Mouse (Mus musculus) kidney, adult 2 months (tissue): Measurements from ENCODE around the gene Scin. TPM values are rescaled to one million over a fixed set of nuclear protein-coding genes. Genes with fewer than 3 reads are reported as not detected.
A peak's percentile ranks its signal among the peaks of the same experiment; 100 is the strongest.

Experiments
- DNase-seq: peaks from one replicate; pipeline ENCODE4 v3.0.0; 2021
- H3K27ac ChIP-seq: fragments of 200-500 bp; 2 replicates; pipeline ENCODE4 v1.5.1; 2012; ENCODE audit warnings: low read depth, low read length, control low read depth, inconsistent platforms; ENCODE audit not compliant: insufficient read depth
- H3K27me3 ChIP-seq: fragments of 200-500 bp; replicated peaks from 2 replicates; pipeline ENCODE4 v1.6.1; 2012; ENCODE audit warnings: mild to moderate bottlenecking, moderate library complexity, low read length, inconsistent platforms; ENCODE audit not compliant: control insufficient read depth, insufficient read depth
- H3K36me3 ChIP-seq: fragments of 200-500 bp; 2 replicates; pipeline ENCODE4 v1.6.1; 2012; ENCODE audit warnings: mild to moderate bottlenecking, moderate library complexity, low read length, inconsistent platforms; ENCODE audit not compliant: control insufficient read depth, insufficient read depth
- H3K4me1 ChIP-seq: fragments of 200-500 bp; 2 replicates; pipeline ENCODE4 v1.6.1; 2011; ENCODE audit warnings: low read length; ENCODE audit not compliant: control insufficient read depth, insufficient read depth
- H3K4me3 ChIP-seq: fragments of 200-500 bp; 2 replicates; pipeline ENCODE4 v1.5.1; 2011; ENCODE audit warnings: mild to moderate bottlenecking, low read depth, low read length, control low read depth; ENCODE audit not compliant: insufficient read depth
- CTCF ChIP-seq: fragments of 200-500 bp; conservative IDR thresholded peaks from 2 replicates; pipeline ENCODE4 v1.5.1; 2011; ENCODE audit warnings: low read depth, mild to moderate bottlenecking, control low read depth, low read length, moderate library complexity, mixed read lengths; ENCODE audit not compliant: insufficient read depth, insufficient read length
- POLR2A ChIP-seq: fragments of 200-500 bp; IDR thresholded peaks from one replicate; pipeline ENCODE4 v1.6.1; 2011; ENCODE audit warnings: low read depth, low read length, control low read depth
- WGBS: fragments of 180-500 bp; shearing (Covaris S2); methylation state at CpG from one replicate; pipeline ENCODE4 v1.1.7; 2018; 5-methylcytosine and 5-hydroxymethylcytosine counted together
- polyA plus RNA-seq: library from polyadenylated mRNA; depleted of rRNA; stranded (reverse); fragments of >200 nt; gene quantifications from 2 replicates; pipeline ENCODE4 v1.2.3, GENCODE M21; 2012; rRNA removed

Gene Scin
- polyA plus RNA-seq, 1 experiment = 37.1 TPM

- H3K4me3 ChIP-seq = no peak overlapping the region
- WGBS = 60% methylated on average over 9 of the region's 9 CpGs
- H3K36me3 ChIP-seq = no peaks in the 10 kb centered on the region
- H3K4me1 ChIP-seq = peaks cover 15% of the 10 kb centered on the region
- peak; percentile 31 for DNase-seq
- TF ChIP-seq POLR2A (no peak), CTCF (no peak)
- H3K27me3 ChIP-seq = no peaks in the 10 kb centered on the region
- peak overlapping the region; percentile 12; the same call in 1 of the 2 replicates for H3K27ac ChIP-seq
These were observed 118.0 kb downstream of the Scin start for GRCm38 (mm10) chr12:40016068-40016467.

GRCm38 (mm10) chr12:40009866-40010265 is 124.2 kb downstream of the Scin start:
- Histone ChIP-seq H3K4me1 (no peaks in the 10 kb centered on the region; the same call in 1 of the 2 replicates), H3K36me3 (no peaks in the 10 kb centered on the region), H3K27me3 (no peaks in the 10 kb centered on the region), H3K4me3 (no peak overlapping the region), H3K27ac (no peak overlapping the region)
- TF ChIP-seq CTCF (no peak), POLR2A (no peak)
- WGBS = 45% methylated on average over 2 of the region's 2 CpGs
- no peak for DNase-seq

Other genes with a start within 250 kb of the Scin start
- 11.6 and 12.4 TPM in 2 replicates for gene Arl4a, start 96.2 kb downstream of the Scin start, polyA plus RNA-seq
- gene Lsmem1, start 65.3 kb upstream of the Scin start, polyA plus RNA-seq = 0.20 TPM in 1 of 2 replicates, not detected in the other
- gene Ifrd1, start 114.3 kb upstream of the Scin start, polyA plus RNA-seq = 7.9 and 8.2 TPM in 2 replicates